Mouse (Mus musculus) limb, embryonic 13.5 days (tissue): ENCODE measurements around the gene Fbxl7. TPM values are rescaled to one million over a fixed set of nuclear protein-coding genes. Genes with fewer than 3 reads are reported as not detected.

Experiments used
- ATAC-seq: fragments of 200-750 bp; cut with Nextera tagmentation; 2 replicates; pipeline ENCODE4 v1.8.0; 2017; ENCODE audit warnings: low read depth, moderate number of reproducible peaks, moderate TSS enrichment; ENCODE audit not compliant: low FRiP score
- H3K27ac ChIP-seq: fragments of 300-500 bp; sonication (generic); 2 replicates; pipeline ENCODE4 v1.5.1; 2015; ENCODE audit warnings: inconsistent platforms, mild to moderate bottlenecking, moderate library complexity
- H3K27me3 ChIP-seq: fragments of 300-500 bp; sonication (generic); 2 replicates; pipeline ENCODE4 v1.6.1; 2015; ENCODE audit warnings: mild to moderate bottlenecking, inconsistent platforms
- H3K36me3 ChIP-seq: fragments of 300-500 bp; sonication (generic); 2 replicates; pipeline ENCODE4 v1.6.1; 2015; ENCODE audit warnings: inconsistent platforms, mild to moderate bottlenecking, moderate library complexity
- H3K4me1 ChIP-seq: fragments of 300-500 bp; sonication (generic); 2 replicates; pipeline ENCODE4 v1.6.1; 2015; ENCODE audit warnings: inconsistent platforms
- H3K4me2 ChIP-seq: fragments of 300-500 bp; sonication (generic); replicated peaks from 2 replicates; pipeline ENCODE4 v1.6.1; 2015; ENCODE audit warnings: inconsistent platforms, mild to moderate bottlenecking, moderate library complexity
- H3K4me3 ChIP-seq: fragments of 300-500 bp; sonication (generic); 2 replicates; pipeline ENCODE4 v1.5.1; 2015; ENCODE audit warnings: moderate library complexity, mild to moderate bottlenecking, inconsistent platforms
- H3K9ac ChIP-seq: fragments of 300-500 bp; sonication (generic); 2 replicates; pipeline ENCODE4 v1.6.1; 2015; ENCODE audit warnings: mild to moderate bottlenecking, inconsistent platforms
- H3K9me3 ChIP-seq: fragments of 300-500 bp; sonication (generic); 2 replicates; pipeline ENCODE4 v1.6.1; 2016; ENCODE audit warnings: inconsistent platforms
- WGBS: fragments of 180-500 bp; shearing (Covaris S2); methylation state at CpG from one replicate; pipeline ENCODE4 v1.1.7; 2015; 5-methylcytosine and 5-hydroxymethylcytosine counted together
- polyA plus RNA-seq: library from polyadenylated mRNA; unstranded; fragments of >200 nt; fragmentation: Nextera tagmentation; extraction: Ambion mirVana; gene quantifications from 2 replicates; pipeline ENCODE4 v1.2.1, GENCODE M21; 2015

The Fbxl7 gene
- 20.7 and 22.2 TPM in 2 replicates for polyA plus RNA-seq

GRCm38 (mm10) chr15:26895251-26895711 lies at the start of gene Fbxl7:
Gene Fbxl7 (minus strand): TSS chr15:26895580.
- WGBS, result 0% methylated on average over 41 of the region's 58 CpGs
- ATAC-seq, result peak; percentile 86
- H3K27ac ChIP-seq, result peak within 1 kb of the TSS; percentile 96
- H3K27me3 ChIP-seq, result no peaks in the 10 kb centered on the region
- no peaks in the 10 kb centered on the region for H3K36me3 ChIP-seq
- peak within 1 kb of the TSS; percentile 72 for H3K4me2 ChIP-seq
- H3K9ac ChIP-seq, result peak within 1 kb of the TSS; percentile 89
- peaks cover 21% of the 10 kb centered on the region for H3K4me1 ChIP-seq
- H3K4me3 ChIP-seq, result peak within 1 kb of the TSS; percentile 83
- H3K9me3 ChIP-seq, result no peaks in the 10 kb centered on the region

DNA sequence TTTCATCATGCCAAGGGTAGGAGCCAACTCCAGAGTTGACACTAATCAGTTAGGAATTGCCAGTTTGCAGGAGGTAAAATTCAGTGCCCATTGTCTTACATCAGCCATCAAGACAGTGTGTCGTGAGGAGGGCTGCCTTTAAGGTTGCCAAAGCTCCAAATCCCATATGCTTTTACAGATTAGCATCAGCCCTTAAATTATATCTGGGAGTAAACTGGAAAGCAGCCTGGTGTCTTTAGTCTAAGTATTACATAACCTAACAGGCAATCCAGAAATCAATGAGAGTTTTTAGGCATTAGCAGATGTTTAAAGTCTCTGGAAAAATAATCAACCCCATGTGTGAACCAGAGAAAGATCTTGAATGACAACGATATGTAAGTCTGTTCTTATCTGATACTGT lies 26.6 kb upstream of the Fbxl7 start:
- 54% methylated on average over 2 of the region's 2 CpGs for WGBS
- Histone ChIP-seq H3K9me3 (no peaks in the 10 kb centered on the region), H3K27me3 (peaks cover 7% of the 10 kb centered on the region; the same call in 1 of the 2 replicates), H3K4me1 (no peaks in the 10 kb centered on the region), H3K4me3 (no peak overlapping the region), H3K9ac (no peak overlapping the region), H3K4me2 (no peak overlapping the region), H3K27ac (no peak overlapping the region), H3K36me3 (no peaks in the 10 kb centered on the region)
- no peak for ATAC-seq

DNA sequence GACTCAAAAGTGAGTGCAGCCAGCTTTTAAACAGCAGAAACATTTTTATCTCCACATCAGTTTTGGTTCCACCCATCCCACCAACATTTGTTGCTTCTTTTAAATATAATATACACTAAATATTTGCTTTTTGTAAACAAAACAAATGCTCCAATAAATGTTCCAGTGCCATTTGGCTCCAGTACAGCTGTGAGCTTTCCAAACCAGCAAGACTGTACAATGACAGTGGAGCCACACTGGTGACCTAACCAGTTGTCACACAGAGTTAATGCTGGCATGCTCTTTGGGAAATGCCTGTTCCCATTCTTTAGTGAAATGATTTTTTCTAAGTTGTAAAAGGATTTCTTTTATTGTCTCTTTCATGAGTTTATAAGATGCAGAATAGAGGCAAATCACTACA lies 18.0 kb upstream of the Fbxl7 start:
- ATAC-seq, result no peak
- Histone ChIP-seq H3K9me3 (no peaks in the 10 kb centered on the region), H3K27ac (no peak overlapping the region)

DNA sequence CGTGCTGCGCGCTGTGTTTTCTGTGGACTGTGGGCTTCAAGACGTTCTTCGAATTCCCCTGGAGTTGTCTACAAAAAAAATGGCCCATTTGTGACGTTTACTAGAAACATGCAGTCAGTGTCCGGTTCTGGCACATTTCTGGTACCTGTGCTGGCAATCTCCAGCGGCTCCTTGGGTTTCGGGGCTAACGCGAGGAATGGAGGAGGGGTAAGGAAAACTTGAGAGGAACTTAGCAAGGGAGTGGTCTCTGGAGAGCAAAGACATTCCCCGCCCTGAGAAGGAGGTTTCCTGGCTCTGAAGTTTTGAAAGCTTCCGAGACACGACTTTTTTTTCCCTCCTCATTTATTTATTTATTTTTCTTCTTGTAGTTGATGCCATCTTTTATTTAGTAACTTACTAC lies 381 bp upstream of the Fbxl7 start:
- H3K27me3 ChIP-seq, result no peaks in the 10 kb centered on the region
- no peaks in the 10 kb centered on the region for H3K9me3 ChIP-seq
- under 1% methylated on average over 14 of the region's 14 CpGs for WGBS
- peak overlapping the region; percentile 89 for H3K9ac ChIP-seq
- no peak; the same call in 1 of the 2 replicates for ATAC-seq
- peak overlapping the region; percentile 72 for H3K4me2 ChIP-seq
- peak overlapping the region; percentile 96 for H3K27ac ChIP-seq
- peak overlapping the region; percentile 83 for H3K4me3 ChIP-seq
- peaks cover 19% of the 10 kb centered on the region for H3K4me1 ChIP-seq
- no peaks in the 10 kb centered on the region for H3K36me3 ChIP-seq

More for the DNA sequence above, 18.0 kb upstream of the Fbxl7 start:
- Histone ChIP-seq H3K4me3 (no peak overlapping the region), H3K4me2 (no peak overlapping the region), H3K36me3 (no peaks in the 10 kb centered on the region), H3K4me1 (no peaks in the 10 kb centered on the region), H3K27me3 (peaks cover under 1% of the 10 kb centered on the region; the same call in 1 of the 2 replicates), H3K9ac (no peak overlapping the region)

DNA sequence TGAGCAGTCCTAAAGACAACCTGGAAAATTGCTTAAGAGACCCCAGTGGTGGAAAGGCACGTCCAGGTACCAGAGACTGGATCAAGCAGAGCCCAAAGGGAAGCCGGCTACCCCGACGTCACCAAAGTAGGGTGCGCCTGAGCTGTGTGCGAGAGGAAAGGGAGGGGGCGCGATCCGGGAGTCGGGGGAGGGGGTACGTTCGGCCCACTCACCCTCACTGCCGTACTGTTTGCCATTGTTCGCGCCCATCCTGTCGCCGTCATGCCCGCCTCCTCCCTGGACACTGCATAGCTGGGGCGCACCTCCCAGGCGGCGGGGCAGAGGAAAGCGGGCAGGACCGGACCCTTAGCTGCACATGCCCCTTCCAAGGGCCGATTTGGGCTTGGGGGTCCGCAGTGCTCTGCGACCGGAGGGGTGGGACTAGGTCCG lies 565 bp downstream of the Fbxl7 start:
- H3K4me3 ChIP-seq, result peak overlapping the region; percentile 83
- no peaks in the 10 kb centered on the region for H3K36me3 ChIP-seq
- peak overlapping the region; percentile 96 for H3K27ac ChIP-seq
- peak overlapping the region; percentile 72 for H3K4me2 ChIP-seq
- H3K9ac ChIP-seq, result peak overlapping the region; percentile 89
- 0% methylated on average over 24 of the region's 28 CpGs for WGBS
- H3K9me3 ChIP-seq, result no peaks in the 10 kb centered on the region
- H3K27me3 ChIP-seq, result no peaks in the 10 kb centered on the region
- peaks cover 24% of the 10 kb centered on the region for H3K4me1 ChIP-seq
- ATAC-seq, result peak; percentile 71

GRCm38 (mm10) chr15:26894031-26894655 lies 1.2 kb downstream of the Fbxl7 start:
- peak; percentile 29; the same call in 1 of the 2 replicates for ATAC-seq
- WGBS, result 1% methylated on average over 12 of the region's 12 CpGs
- Histone ChIP-seq H3K9me3 (no peaks in the 10 kb centered on the region), H3K27me3 (no peaks in the 10 kb centered on the region), H3K4me2 (peak overlapping the region; percentile 72), H3K9ac (peak overlapping the region; percentile 89), H3K36me3 (no peaks in the 10 kb centered on the region), H3K4me1 (peaks cover 29% of the 10 kb centered on the region), H3K27ac (peak overlapping the region; percentile 96), H3K4me3 (peak overlapping the region; percentile 83)

DNA sequence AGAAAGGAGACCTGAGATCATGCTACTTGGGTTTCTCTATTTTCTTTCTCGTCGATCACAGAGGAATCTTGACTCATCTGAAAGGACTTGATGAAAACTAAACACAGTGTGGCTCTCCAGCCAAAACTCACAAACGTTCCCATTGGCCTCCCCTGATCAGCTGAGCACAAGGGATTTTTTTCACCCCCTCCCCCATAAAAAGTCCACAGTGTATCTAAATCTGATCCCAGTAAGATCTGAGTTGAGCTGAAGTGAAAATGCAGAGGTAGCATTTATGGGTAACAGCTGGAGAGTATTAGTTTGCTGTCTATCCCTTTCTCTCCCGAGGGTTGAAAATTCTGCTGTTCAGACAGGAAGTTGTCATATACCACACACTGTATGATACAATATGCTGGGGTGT lies 2.2 kb downstream of the Fbxl7 start:
- H3K27ac ChIP-seq, result no peak overlapping the region
- no peaks in the 10 kb centered on the region for H3K9me3 ChIP-seq
- no peaks in the 10 kb centered on the region for H3K27me3 ChIP-seq
- H3K36me3 ChIP-seq, result no peaks in the 10 kb centered on the region
- ATAC-seq, result no peak
- peaks cover 29% of the 10 kb centered on the region for H3K4me1 ChIP-seq
- H3K9ac ChIP-seq, result no peak overlapping the region
- H3K4me2 ChIP-seq, result peak overlapping the region; percentile 72
- 39% methylated on average over 4 of the region's 4 CpGs for WGBS
- peak overlapping the region; percentile 83 for H3K4me3 ChIP-seq

GRCm38 (mm10) chr15:26889971-26890370 lies 5.4 kb downstream of the Fbxl7 start:
- peaks cover 34% of the 10 kb centered on the region for H3K4me1 ChIP-seq
- 42% methylated on average over 5 of the region's 5 CpGs for WGBS
- H3K9me3 ChIP-seq, result no peaks in the 10 kb centered on the region
- no peak overlapping the region for H3K4me3 ChIP-seq
- H3K27ac ChIP-seq, result no peak overlapping the region
- no peak for ATAC-seq
- no peak overlapping the region for H3K9ac ChIP-seq
- H3K36me3 ChIP-seq, result no peaks in the 10 kb centered on the region
- H3K27me3 ChIP-seq, result no peaks in the 10 kb centered on the region
- H3K4me2 ChIP-seq, result no peak overlapping the region

GRCm38 (mm10) chr15:26888170-26888569 lies 7.2 kb downstream of the Fbxl7 start:
- Histone ChIP-seq H3K9me3 (no peaks in the 10 kb centered on the region), H3K4me3 (no peak overlapping the region), H3K36me3 (no peaks in the 10 kb centered on the region), H3K27me3 (no peaks in the 10 kb centered on the region), H3K27ac (no peak overlapping the region), H3K4me1 (peaks cover 27% of the 10 kb centered on the region), H3K4me2 (no peak overlapping the region), H3K9ac (no peak overlapping the region)
- ATAC-seq, result no peak
- 71% methylated on average over 10 of the region's 10 CpGs for WGBS

DNA sequence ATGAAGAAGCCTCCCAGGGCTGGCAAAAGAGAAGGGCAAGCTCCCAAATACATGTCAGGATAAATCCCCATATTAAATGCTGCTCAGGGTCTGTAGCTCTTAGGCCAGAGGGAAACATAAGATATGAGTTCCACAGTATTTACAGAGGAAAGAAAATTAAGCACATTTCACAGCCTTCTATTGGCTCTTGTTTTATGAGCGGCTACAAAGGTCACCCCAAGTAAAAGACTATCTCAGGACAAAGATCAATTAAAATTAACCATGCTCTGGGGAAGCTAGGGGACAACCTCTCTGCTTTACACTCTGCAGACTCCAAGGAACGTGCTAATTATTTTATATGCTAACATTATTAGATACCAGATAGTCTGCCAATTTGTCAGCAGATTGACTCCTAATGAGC lies 9.4 kb downstream of the Fbxl7 start:
- H3K9me3 ChIP-seq, result no peaks in the 10 kb centered on the region
- ATAC-seq, result no peak
- 65% methylated on average over 2 of the region's 2 CpGs for WGBS
- H3K36me3 ChIP-seq, result no peaks in the 10 kb centered on the region
- no peak overlapping the region for H3K9ac ChIP-seq
- H3K27me3 ChIP-seq, result no peaks in the 10 kb centered on the region
- H3K4me2 ChIP-seq, result no peak overlapping the region
- H3K27ac ChIP-seq, result no peak overlapping the region
- no peak overlapping the region for H3K4me3 ChIP-seq
- H3K4me1 ChIP-seq, result peaks cover 19% of the 10 kb centered on the region; the same call in 1 of the 2 replicates

- Histone ChIP-seq H3K9ac (no peak overlapping the region), H3K4me2 (no peak overlapping the region), H3K4me3 (no peak overlapping the region), H3K27ac (no peak overlapping the region), H3K4me1 (peaks cover 36% of the 10 kb centered on the region), H3K27me3 (no peaks in the 10 kb centered on the region), H3K9me3 (no peaks in the 10 kb centered on the region), H3K36me3 (no peaks in the 10 kb centered on the region)
- 60% methylated on average over 8 of the region's 8 CpGs for WGBS
- ATAC-seq, result no peak
Observed at GRCm38 (mm10) chr15:26880212-26880956, 15.0 kb downstream of the Fbxl7 start.

DNA sequence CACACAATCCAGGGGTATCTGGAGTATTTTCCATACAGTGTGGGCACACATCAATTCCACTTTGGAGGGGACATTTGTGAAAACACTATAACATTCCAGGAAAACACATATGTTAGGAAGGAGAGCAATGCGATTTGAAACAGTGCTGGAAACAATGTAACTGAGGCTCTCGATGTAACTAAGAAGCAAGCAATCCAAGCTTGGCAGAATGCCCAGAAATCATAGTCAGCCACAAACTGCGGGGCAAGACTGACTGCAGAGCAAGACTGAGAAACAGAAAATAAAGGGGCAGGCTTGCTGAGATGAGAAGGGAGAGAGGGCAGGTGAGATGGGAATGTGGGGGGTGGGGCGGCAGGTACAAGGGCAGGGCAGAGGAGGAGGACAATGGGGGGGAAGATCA lies 19.7 kb downstream of the Fbxl7 start:
- no peaks in the 10 kb centered on the region for H3K27me3 ChIP-seq
- H3K4me1 ChIP-seq, result peaks cover 38% of the 10 kb centered on the region
- H3K4me3 ChIP-seq, result no peak overlapping the region
- H3K36me3 ChIP-seq, result no peaks in the 10 kb centered on the region
- H3K4me2 ChIP-seq, result no peak overlapping the region
- H3K27ac ChIP-seq, result peak overlapping the region; percentile 48; the same call in 1 of the 2 replicates
- no peaks in the 10 kb centered on the region; the same call in 1 of the 2 replicates for H3K9me3 ChIP-seq
- peak; percentile 86 for ATAC-seq
- H3K9ac ChIP-seq, result no peak overlapping the region
- WGBS, result 15% methylated on average over 4 of the region's 4 CpGs
